In genomic region chr5:99457291-99457690, GRCm38 (mm10) we compare ENCODE assay signal across 16 mouse cellular contexts.
"Had no signal": no experiment of that assay in that cellular context is flagged by ENCODE, and none has a peak within 500 bp of the region (broad histone marks: within the 10 kb centered on the region; RNA-seq: fewer than 3 reads in every experiment).

No protein-coding gene starts in this region.

- H3K4me1 ChIP-seq: stomach, embryonic 15.5 days had no signal

- H3K27ac ChIP-seq: neural tube, embryonic 13.5 days; neural tube, embryonic 15.5 days; stomach, embryonic 15.5 days; stomach, postnatal 0 days had no signal

- DNase-seq: retina, postnatal 1 day; right cerebral cortex, adult 18-20 months; right cerebral cortex, postnatal 14 days; right cerebral cortex, postnatal 25 days; right cerebral cortex, postnatal 4 days; spleen, adult 18-20 months; thymus, adult 18-20 months; thymus, adult 2 months; thymus, postnatal 14 days; thymus, postnatal 25 days; thymus, postnatal 36 days; thymus, postnatal 4 days had no signal

- H3K4me3 ChIP-seq: neural tube, embryonic 13.5 days; neural tube, embryonic 15.5 days; stomach, embryonic 15.5 days had no signal

- H3K9ac ChIP-seq: neural tube, embryonic 13.5 days; neural tube, embryonic 15.5 days; stomach, embryonic 15.5 days had no signal

- H3K27me3 ChIP-seq: neural tube, embryonic 13.5 days; neural tube, embryonic 15.5 days; stomach, embryonic 15.5 days had no signal

- H3K36me3 ChIP-seq: neural tube, embryonic 13.5 days; neural tube, embryonic 15.5 days; stomach, embryonic 15.5 days had no signal
